Mouse (Mus musculus): ENCODE results near the gene Dab1. TPM values are rescaled to one million over a fixed set of nuclear protein-coding genes. Genes with fewer than 3 reads are reported as not detected.

The Dab1 gene
- total and polyA plus RNA-seq, 3 experiments: not detected

DNA sequence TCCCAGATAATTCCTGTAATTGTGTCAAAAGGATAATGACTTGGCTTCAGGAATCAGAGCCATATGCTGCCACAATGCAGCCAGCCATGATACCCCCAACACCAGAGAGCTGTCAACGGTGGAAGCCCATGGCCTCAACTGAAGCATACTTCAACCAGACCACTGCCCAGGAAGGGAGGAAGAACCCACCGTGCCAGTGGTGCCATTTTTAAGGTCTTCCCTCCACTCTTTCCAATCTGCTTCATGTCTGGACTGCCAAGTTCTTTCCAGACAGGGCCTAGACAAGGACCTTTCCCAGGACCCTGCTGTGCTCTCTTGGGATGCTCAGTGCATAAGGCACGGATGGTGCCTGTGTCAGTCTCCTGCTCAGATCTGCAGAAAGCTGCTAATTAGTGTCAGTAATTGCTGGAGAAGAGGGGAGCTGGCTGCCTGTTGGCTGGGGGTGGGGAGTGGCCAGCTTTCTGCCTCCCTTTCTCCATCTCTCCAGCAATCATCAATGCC lies 303.3 kb downstream of the Dab1 start (continued):
- no peak for TF ChIP-seq HCFC1 (IDR thresholded peaks at IDR 0.05; ENCODE audit: low read depth, low read length)

- Histone ChIP-seq H3K9me3 (replicated peaks; ENCODE audit: insufficient read depth, low read length) (no peaks in the 10 kb centered on the region), H3K27me3 (ENCODE audit: control insufficient read depth in 1 of 2, insufficient read depth in 2 of 2, low read length in 2 of 2) (no peaks in the 10 kb centered on the region), H3K36me3 (ENCODE audit: control insufficient read depth in 1 of 2, insufficient read depth in 2 of 2, low read length in 2 of 2) (no peaks in the 10 kb centered on the region), H3K4me1 (ENCODE audit: control insufficient read depth in 1 of 2, insufficient read depth in 2 of 2, low read length in 2 of 2) (no peaks in the 10 kb centered on the region), H3K4me3 (ENCODE audit: control insufficient read depth in 1 of 2, insufficient read depth in 1 of 2, low read depth in 2 of 2, low read length in 2 of 2) (no peak overlapping the region), H3K9ac (ENCODE audit: control insufficient read depth, low read depth, low read length, poor library complexity, severe bottlenecking) (no peak overlapping the region), H3K79me2 (ENCODE audit: control insufficient read depth, insufficient read depth, low read length, poor library complexity) (no peaks in the 10 kb centered on the region), H3K27ac (ENCODE audit: control insufficient read depth, low read depth, low read length) (no peak overlapping the region)
- no peak for DNase-seq (ENCODE audit: low read depth, low spot score)
- TF ChIP-seq MEF2A (IDR thresholded peaks at IDR 0.05; ENCODE audit: extremely low read depth, insufficient replicate concordance, low read depth, low read length, poor library complexity, severe bottlenecking): no peak
- TF ChIP-seq JUND (IDR thresholded peaks at IDR 0.05; ENCODE audit: low read depth, low read length): no peak
- no peak for TF ChIP-seq GABPA (IDR thresholded peaks at IDR 0.05; ENCODE audit: low read depth, low read length)
These were observed 307.5 kb downstream of the Dab1 start for GRCm38 (mm10) chr4:103926682-103927081.

DNA sequence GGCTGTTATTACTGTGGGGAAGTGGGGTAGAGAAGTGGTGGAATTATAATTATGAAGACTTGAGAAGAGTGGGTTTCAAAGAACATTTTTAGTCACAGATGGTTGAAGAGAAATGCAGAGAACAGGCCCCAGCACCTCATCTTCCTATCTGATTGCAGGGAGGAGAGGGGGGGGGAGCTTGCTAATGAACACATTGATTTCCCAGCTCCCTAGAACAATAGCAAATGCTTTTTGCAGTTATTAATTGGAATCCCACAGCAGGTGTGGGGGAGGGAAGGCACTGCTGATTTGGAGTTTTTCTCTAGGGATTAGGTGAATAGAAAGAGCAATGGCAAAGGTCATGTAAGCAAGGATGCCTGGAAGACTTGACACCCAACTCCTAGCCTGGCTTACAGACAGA lies 310.5 kb downstream of the Dab1 start:
- Histone ChIP-seq H3K9ac (ENCODE audit: control insufficient read depth, low read depth, low read length, poor library complexity, severe bottlenecking) (no peak overlapping the region), H3K36me3 (ENCODE audit: control insufficient read depth in 1 of 2, insufficient read depth in 2 of 2, low read length in 2 of 2) (no peaks in the 10 kb centered on the region), H3K4me1 (ENCODE audit: control insufficient read depth in 1 of 2, insufficient read depth in 2 of 2, low read length in 2 of 2) (no peaks in the 10 kb centered on the region), H3K79me2 (ENCODE audit: control insufficient read depth, insufficient read depth, low read length, poor library complexity) (no peaks in the 10 kb centered on the region), H3K27me3 (ENCODE audit: control insufficient read depth in 1 of 2, insufficient read depth in 2 of 2, low read length in 2 of 2) (no peaks in the 10 kb centered on the region), H3K27ac (ENCODE audit: control insufficient read depth, low read depth, low read length) (no peak overlapping the region), H3K9me3 (replicated peaks; ENCODE audit: insufficient read depth, low read length) (no peaks in the 10 kb centered on the region), H3K4me3 (ENCODE audit: control insufficient read depth in 1 of 2, insufficient read depth in 1 of 2, low read depth in 2 of 2, low read length in 2 of 2) (no peak overlapping the region)
- TF ChIP-seq ZNF384 (IDR thresholded peaks at IDR 0.05; ENCODE audit: low read depth, low read length) (no peak), ELF1 (IDR thresholded peaks at IDR 0.05; ENCODE audit: low read depth, low read length) (no peak), POLR2AphosphoS5 (IDR thresholded peaks at IDR 0.05; ENCODE audit: borderline replicate concordance, low read depth, low read length) (no peak), RCOR1 (IDR thresholded peaks at IDR 0.05; ENCODE audit: low read depth, low read length) (no peak), MAX (IDR thresholded peaks at IDR 0.05; ENCODE audit: low read length) (no peak), MAZ (IDR thresholded peaks at IDR 0.05; ENCODE audit: low read depth, low read length) (no peak), SMC3 (IDR thresholded peaks at IDR 0.05; ENCODE audit: low read depth, low read length) (no peak), MYB (IDR thresholded peaks at IDR 0.05; ENCODE audit: low read depth, low read length) (no peak), MXI1 (IDR thresholded peaks at IDR 0.05; ENCODE audit: low read depth, low read length) (no peak), POLR2AphosphoS2 (IDR thresholded peaks at IDR 0.05; ENCODE audit: low read length) (no peak), ZMIZ1 (IDR thresholded peaks at IDR 0.05; ENCODE audit: low read depth, low read length) (no peak), ZKSCAN1 (IDR thresholded peaks at IDR 0.05; ENCODE audit: low read depth, low read length) (no peak), HCFC1 (IDR thresholded peaks at IDR 0.05; ENCODE audit: low read depth, low read length) (no peak), USF2 (IDR thresholded peaks at IDR 0.05; ENCODE audit: borderline replicate concordance in 1 of 2, insufficient read depth in 1 of 2, low read depth in 1 of 2, low read length in 2 of 2) (no peak), MYC (IDR thresholded peaks at IDR 0.05; ENCODE audit: low read depth, low read length) (no peak), CHD2 (IDR thresholded peaks at IDR 0.05; ENCODE audit: low read length) (no peak), ETS1 (IDR thresholded peaks at IDR 0.05; ENCODE audit: low read depth, low read length) (no peak), USF1 (IDR thresholded peaks at IDR 0.05; ENCODE audit: low read depth, low read length) (no peak)
- no peak for DNase-seq (ENCODE audit: low read depth, low spot score)

Data from MEL (cell line).